Mouse (Mus musculus) E14TG2a.4 (cell line): ENCODE results near the gene Sgcd.
A peak's percentile ranks its signal among the peaks of the same experiment; 100 is the strongest.

Experiments
- H3K27me3 ChIP-seq: 2 replicates; pipeline ENCODE4 v1.6.1; 2014; ENCODE audit warnings: low read length, control low read depth; ENCODE audit not compliant: insufficient read depth
- H3K36me3 ChIP-seq: 2 replicates; pipeline ENCODE4 v1.6.1; 2014; ENCODE audit warnings: low read length, control low read depth; ENCODE audit not compliant: insufficient read depth
- H3K4me1 ChIP-seq: replicated peaks from 2 replicates; pipeline ENCODE4 v1.6.1; 2014; ENCODE audit warnings: low read depth, low read length, control low read depth
- H3K4me3 ChIP-seq: replicated peaks from 2 replicates; pipeline ENCODE4 v1.5.1; 2014; ENCODE audit warnings: mild to moderate bottlenecking, low read length
- H3K9me3 ChIP-seq: 2 replicates; pipeline ENCODE4 v1.6.1; 2014; ENCODE audit warnings: low read length, control low read depth
- CTCF ChIP-seq: conservative IDR thresholded peaks from 2 replicates; pipeline ENCODE4 v1.5.1; 2014; ENCODE audit warnings: low read length
- NANOG ChIP-seq: IDR thresholded peaks from 2 replicates; pipeline ENCODE4 v1.6.1; 2014; ENCODE audit warnings: borderline replicate concordance, low read length, mixed read lengths
- POU5F1 ChIP-seq: IDR thresholded peaks from 2 replicates; pipeline ENCODE4 v1.6.1; 2014; ENCODE audit warnings: low read length, borderline replicate concordance

The Sgcd gene

GRCm38 (mm10) chr11:47742806-47743205, 246.0 kb downstream of the Sgcd start:
- TF ChIP-seq NANOG (no peak), POU5F1 (no peak), CTCF (no peak)
- H3K4me1 ChIP-seq: no peaks in the 10 kb centered on the region
- no peaks in the 10 kb centered on the region for H3K9me3 ChIP-seq
- H3K4me3 ChIP-seq: no peak overlapping the region
- H3K36me3 ChIP-seq: no peaks in the 10 kb centered on the region
- H3K27me3 ChIP-seq: no peaks in the 10 kb centered on the region

GRCm38 (mm10) chr11:47704930-47705787, 283.6 kb downstream of the Sgcd start:
- no peak overlapping the region for H3K4me3 ChIP-seq
- no peaks in the 10 kb centered on the region for H3K36me3 ChIP-seq
- no peaks in the 10 kb centered on the region for H3K27me3 ChIP-seq
- H3K9me3 ChIP-seq: 0 out of 2 replicates have a peak, but pooled peaks cover 8% of the 10 kb centered on the region
- no peak for TF ChIP-seq CTCF
- H3K4me1 ChIP-seq: no peaks in the 10 kb centered on the region

- H3K4me1 ChIP-seq: no peaks in the 10 kb centered on the region
- no peaks in the 10 kb centered on the region for H3K9me3 ChIP-seq
- no peak for TF ChIP-seq NANOG
- no peaks in the 10 kb centered on the region for H3K27me3 ChIP-seq
- H3K4me3 ChIP-seq: no peak overlapping the region
- no peaks in the 10 kb centered on the region for H3K36me3 ChIP-seq
Observed at GRCm38 (mm10) chr11:47695611-47696010, 293.2 kb downstream of the Sgcd start.

- no peaks in the 10 kb centered on the region for H3K9me3 ChIP-seq
- peak; percentile 82 for TF ChIP-seq CTCF
- TF ChIP-seq POU5F1: no peak
- no peak for TF ChIP-seq NANOG
- H3K36me3 ChIP-seq: no peaks in the 10 kb centered on the region
- 0 out of 2 replicates have a peak, but pooled peaks cover 3% of the 10 kb centered on the region for H3K4me1 ChIP-seq
- H3K4me3 ChIP-seq: no peak overlapping the region
- H3K27me3 ChIP-seq: no peaks in the 10 kb centered on the region
Observed at GRCm38 (mm10) chr11:47658135-47658534, 330.6 kb downstream of the Sgcd start.

DNA sequence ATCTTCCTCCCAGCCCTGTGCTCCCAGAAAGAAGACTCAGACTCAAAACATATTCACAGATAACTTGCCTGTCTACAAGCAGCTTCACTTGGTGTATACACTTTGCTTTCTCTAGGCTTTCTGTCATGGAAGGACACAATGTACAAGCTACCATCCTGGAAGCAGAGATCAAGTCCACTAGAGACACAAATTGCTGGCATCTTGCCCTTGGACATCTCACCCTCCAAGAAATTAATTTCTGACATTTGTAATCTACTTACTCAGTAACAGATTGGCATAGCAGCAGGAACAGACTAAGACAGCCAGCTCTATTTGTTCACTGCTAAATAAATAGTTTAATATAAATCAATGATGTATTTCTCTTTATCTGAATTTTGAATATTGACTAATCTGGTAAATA, 342.9 kb downstream of the Sgcd start:
- Histone ChIP-seq H3K36me3 (no peaks in the 10 kb centered on the region), H3K4me3 (no peak overlapping the region)

GRCm38 (mm10) chr11:47641567-47642259, 347.1 kb downstream of the Sgcd start:
- Histone ChIP-seq H3K27me3 (no peaks in the 10 kb centered on the region), H3K36me3 (no peaks in the 10 kb centered on the region), H3K4me3 (no peak overlapping the region), H3K4me1 (peaks cover 44% of the 10 kb centered on the region), H3K9me3 (no peaks in the 10 kb centered on the region)
- TF ChIP-seq NANOG: no peak

More for the DNA sequence above, 342.9 kb downstream of the Sgcd start:
- Histone ChIP-seq H3K27me3 (no peaks in the 10 kb centered on the region), H3K9me3 (no peaks in the 10 kb centered on the region), H3K4me1 (peaks cover 19% of the 10 kb centered on the region)
- TF ChIP-seq CTCF (no peak), NANOG (no peak), POU5F1 (no peak)

- no peak overlapping the region for H3K4me3 ChIP-seq
- no peaks in the 10 kb centered on the region for H3K27me3 ChIP-seq
Observed at GRCm38 (mm10) chr11:47640556-47640955, 348.2 kb downstream of the Sgcd start.

GRCm38 (mm10) chr11:47630186-47630585, 358.6 kb downstream of the Sgcd start:
- no peak for TF ChIP-seq POU5F1
- TF ChIP-seq CTCF: no peak
- no peak for TF ChIP-seq NANOG
- Histone ChIP-seq H3K27me3 (no peaks in the 10 kb centered on the region), H3K4me1 (peaks cover 19% of the 10 kb centered on the region), H3K4me3 (no peak overlapping the region), H3K36me3 (no peaks in the 10 kb centered on the region), H3K9me3 (no peaks in the 10 kb centered on the region)

More at GRCm38 (mm10) chr11:47640556-47640955, 348.2 kb downstream of the Sgcd start:
- Histone ChIP-seq H3K9me3 (no peaks in the 10 kb centered on the region), H3K4me1 (peaks cover 54% of the 10 kb centered on the region), H3K36me3 (no peaks in the 10 kb centered on the region)
- no peak for TF ChIP-seq CTCF
- peak; percentile 41; the same call in 1 of the 2 replicates for TF ChIP-seq POU5F1
- TF ChIP-seq NANOG: peak; percentile 90
